Mouse (Mus musculus) forebrain, embryonic 13.5 days (tissue): ENCODE measurements at regions not wholly inside any gene's neighbourhood (a gene's known extent, or its start where the extent isn't known, plus 50 kb on each side); places are given as distances from the start of the nearest gene placed in this dataset.

Source experiments
- ATAC-seq: fragments of 200-750 bp; cut with Nextera tagmentation; 2 replicates; pipeline ENCODE4 v1.8.0; 2017
- H3K27ac ChIP-seq: fragments of 300-500 bp; sonication (generic); 2 replicates; pipeline ENCODE4 v1.5.1; 2015; ENCODE audit warnings: inconsistent platforms, mild to moderate bottlenecking, moderate library complexity
- H3K27me3 ChIP-seq: fragments of 300-500 bp; sonication (generic); 2 replicates; pipeline ENCODE4 v1.6.1; 2015; ENCODE audit warnings: mild to moderate bottlenecking, inconsistent platforms
- H3K36me3 ChIP-seq: fragments of 300-500 bp; sonication (generic); 2 replicates; pipeline ENCODE4 v1.6.1; 2015; ENCODE audit warnings: mild to moderate bottlenecking, inconsistent platforms; ENCODE audit not compliant: poor library complexity, severe bottlenecking
- H3K4me1 ChIP-seq: fragments of 300-500 bp; sonication (generic); 2 replicates; pipeline ENCODE4 v1.6.1; 2015; ENCODE audit warnings: inconsistent platforms
- H3K4me2 ChIP-seq: fragments of 300-500 bp; sonication (generic); 2 replicates; pipeline ENCODE4 v1.6.1; 2015; ENCODE audit warnings: inconsistent platforms, mild to moderate bottlenecking, moderate library complexity
- H3K4me3 ChIP-seq: fragments of 300-500 bp; sonication (generic); 2 replicates; pipeline ENCODE4 v1.5.1; 2015; ENCODE audit warnings: mild to moderate bottlenecking, inconsistent platforms
- H3K9ac ChIP-seq: fragments of 300-500 bp; sonication (generic); 2 replicates; pipeline ENCODE4 v1.6.1; 2015; ENCODE audit warnings: mild to moderate bottlenecking, inconsistent platforms
- H3K9me3 ChIP-seq: fragments of 300-500 bp; sonication (generic); replicated peaks from 2 replicates; pipeline ENCODE4 v1.6.1; 2016; ENCODE audit warnings: inconsistent platforms
- WGBS: fragments of 180-500 bp; shearing (Covaris S2); methylation state at CpG from one replicate; pipeline ENCODE4 v1.1.7; 2015; 5-methylcytosine and 5-hydroxymethylcytosine counted together

- H3K9ac ChIP-seq: no peak overlapping the region
- H3K4me1 ChIP-seq: no peaks in the 10 kb centered on the region
- no peak overlapping the region for H3K27ac ChIP-seq
- no peak overlapping the region for H3K4me2 ChIP-seq
- no peaks in the 10 kb centered on the region for H3K27me3 ChIP-seq
- no peaks in the 10 kb centered on the region for H3K9me3 ChIP-seq
- 37% methylated on average over 1 of the region's 1 CpGs for WGBS
- ATAC-seq: no peak
- no peak overlapping the region for H3K4me3 ChIP-seq
- no peaks in the 10 kb centered on the region for H3K36me3 ChIP-seq
Measured at GRCm38 (mm10) chr6:93474981-93475380, 531.7 kb upstream of the Adamts9 start.

DNA sequence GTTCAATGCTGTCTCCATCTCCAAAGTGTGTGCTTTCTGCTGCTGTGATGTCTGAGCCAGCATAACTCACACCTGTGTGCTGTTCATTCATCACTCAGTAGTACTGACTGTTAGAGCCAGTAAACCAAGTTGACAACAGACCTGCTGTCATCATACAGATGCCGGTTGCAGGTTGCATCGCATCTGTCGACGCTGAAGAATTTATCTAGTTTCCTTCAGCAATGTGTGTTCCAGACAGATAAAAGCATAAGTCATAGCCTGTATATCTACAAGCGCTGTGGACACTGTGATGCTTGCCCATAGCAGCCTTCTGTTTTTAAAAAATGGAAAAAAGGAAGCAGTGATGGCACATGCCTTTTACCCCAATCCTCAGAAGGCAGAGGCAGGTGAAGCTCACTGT is 524.6 kb upstream of the Adamts9 start:
- no peak overlapping the region for H3K9ac ChIP-seq
- no peak overlapping the region for H3K27ac ChIP-seq
- H3K9me3 ChIP-seq: no peaks in the 10 kb centered on the region
- 95% methylated on average over 5 of the region's 5 CpGs for WGBS
- no peaks in the 10 kb centered on the region for H3K27me3 ChIP-seq
- no peaks in the 10 kb centered on the region for H3K36me3 ChIP-seq
- no peak overlapping the region for H3K4me3 ChIP-seq
- no peak for ATAC-seq
- no peak overlapping the region for H3K4me2 ChIP-seq
- no peaks in the 10 kb centered on the region for H3K4me1 ChIP-seq

- no peak overlapping the region for H3K4me3 ChIP-seq
- no peak overlapping the region for H3K4me2 ChIP-seq
- H3K4me1 ChIP-seq: no peaks in the 10 kb centered on the region
- H3K9ac ChIP-seq: no peak overlapping the region
- 78% methylated on average over 4 of the region's 4 CpGs for WGBS
- H3K36me3 ChIP-seq: no peaks in the 10 kb centered on the region
- no peaks in the 10 kb centered on the region for H3K27me3 ChIP-seq
- H3K27ac ChIP-seq: no peak overlapping the region
- no peaks in the 10 kb centered on the region for H3K9me3 ChIP-seq
- no peak for ATAC-seq
Measured at GRCm38 (mm10) chr6:93462861-93463260, 519.6 kb upstream of the Adamts9 start.

- 91% methylated on average over 3 of the region's 3 CpGs for WGBS
- no peaks in the 10 kb centered on the region for H3K27me3 ChIP-seq
- H3K4me3 ChIP-seq: no peak overlapping the region
- no peak overlapping the region for H3K4me2 ChIP-seq
- no peak overlapping the region for H3K27ac ChIP-seq
- no peaks in the 10 kb centered on the region for H3K4me1 ChIP-seq
- H3K36me3 ChIP-seq: no peaks in the 10 kb centered on the region
- no peaks in the 10 kb centered on the region for H3K9me3 ChIP-seq
- H3K9ac ChIP-seq: no peak overlapping the region
- ATAC-seq: no peak
Measured at GRCm38 (mm10) chr6:93461374-93461773, 518.1 kb upstream of the Adamts9 start.

GRCm38 (mm10) chr6:93457613-93458012 is 514.3 kb upstream of the Adamts9 start:
- Histone ChIP-seq H3K9ac (no peak overlapping the region), H3K27ac (no peak overlapping the region), H3K36me3 (no peaks in the 10 kb centered on the region), H3K9me3 (0 out of 2 replicates have a peak, but pooled peaks cover 3% of the 10 kb centered on the region), H3K4me1 (peaks cover 4% of the 10 kb centered on the region; the same call in 1 of the 2 replicates), H3K4me3 (no peak overlapping the region), H3K4me2 (no peak overlapping the region), H3K27me3 (no peaks in the 10 kb centered on the region)
- no peak for ATAC-seq
- 76% methylated on average over 4 of the region's 4 CpGs for WGBS

- no peak overlapping the region for H3K4me3 ChIP-seq
- 0 out of 2 replicates have a peak, but pooled peaks have one; percentile 36 for ATAC-seq
- H3K27ac ChIP-seq: no peak overlapping the region
- H3K27me3 ChIP-seq: no peaks in the 10 kb centered on the region
- no peak overlapping the region for H3K4me2 ChIP-seq
- H3K36me3 ChIP-seq: no peaks in the 10 kb centered on the region
- no peak overlapping the region for H3K9ac ChIP-seq
- peaks cover 4% of the 10 kb centered on the region; the same call in 1 of the 2 replicates for H3K4me1 ChIP-seq
- 73% methylated on average over 9 of the region's 9 CpGs for WGBS
- 0 out of 2 replicates have a peak, but pooled peaks cover 3% of the 10 kb centered on the region for H3K9me3 ChIP-seq
Measured at GRCm38 (mm10) chr6:93456383-93457033, 513.2 kb upstream of the Adamts9 start.

- Histone ChIP-seq H3K27me3 (no peaks in the 10 kb centered on the region), H3K9ac (no peak overlapping the region), H3K4me1 (peaks cover 17% of the 10 kb centered on the region), H3K36me3 (no peaks in the 10 kb centered on the region), H3K4me3 (no peak overlapping the region), H3K4me2 (no peak overlapping the region), H3K27ac (no peak overlapping the region), H3K9me3 (no peaks in the 10 kb centered on the region)
- whole genome bisulfite sequencing: 83% methylated on average over 16 of the region's 16 CpGs
- ATAC-seq: no peak
Measured at GRCm38 (mm10) chr6:93445568-93445967, 502.3 kb upstream of the Adamts9 start.

GRCm38 (mm10) chr6:93445124-93445523 is 501.8 kb upstream of the Adamts9 start:
- Histone ChIP-seq H3K9ac (no peak overlapping the region), H3K27ac (no peak overlapping the region), H3K4me1 (peaks cover 17% of the 10 kb centered on the region), H3K9me3 (no peaks in the 10 kb centered on the region), H3K4me3 (no peak overlapping the region), H3K36me3 (no peaks in the 10 kb centered on the region), H3K27me3 (no peaks in the 10 kb centered on the region), H3K4me2 (no peak overlapping the region)
- WGBS: 55% methylated on average over 5 of the region's 5 CpGs
- ATAC-seq: no peak

GRCm38 (mm10) chr6:93443766-93444557 is 500.7 kb upstream of the Adamts9 start:
- ATAC-seq: peak; percentile 70; the same call in 1 of the 2 replicates
- 16% methylated on average over 11 of the region's 11 CpGs for WGBS
- Histone ChIP-seq H3K4me1 (peaks cover 17% of the 10 kb centered on the region), H3K9me3 (no peaks in the 10 kb centered on the region), H3K9ac (no peak overlapping the region), H3K4me2 (peak overlapping the region; percentile 29), H3K27ac (peak overlapping the region; percentile 27; the same call in 1 of the 2 replicates), H3K36me3 (no peaks in the 10 kb centered on the region), H3K27me3 (no peaks in the 10 kb centered on the region), H3K4me3 (no peak overlapping the region)

- Histone ChIP-seq H3K27ac (no peak overlapping the region), H3K4me2 (no peak overlapping the region), H3K4me3 (no peak overlapping the region), H3K36me3 (no peaks in the 10 kb centered on the region), H3K9ac (no peak overlapping the region), H3K9me3 (peaks cover 4% of the 10 kb centered on the region; the same call in 1 of the 2 replicates), H3K27me3 (no peaks in the 10 kb centered on the region), H3K4me1 (peaks cover 13% of the 10 kb centered on the region)
- 34% methylated on average over 1 of the region's 1 CpGs for WGBS
- peak; percentile 13; the same call in 1 of the 2 replicates for ATAC-seq
Measured at GRCm38 (mm10) chr6:93433446-93433845, 490.2 kb upstream of the Adamts9 start.

- WGBS: 68% methylated on average over 1 of the region's 1 CpGs
Measured at GRCm38 (mm10) chr6:93426141-93426540, 482.8 kb upstream of the Adamts9 start.

GRCm38 (mm10) chr6:93422906-93423305 is 479.6 kb upstream of the Adamts9 start:
- H3K4me1 ChIP-seq: peaks cover 4% of the 10 kb centered on the region
- no peaks in the 10 kb centered on the region for H3K36me3 ChIP-seq
- no peak overlapping the region for H3K9ac ChIP-seq
- H3K27me3 ChIP-seq: no peaks in the 10 kb centered on the region
- H3K4me3 ChIP-seq: no peak overlapping the region
- H3K4me2 ChIP-seq: no peak overlapping the region
- no peaks in the 10 kb centered on the region for H3K9me3 ChIP-seq
- H3K27ac ChIP-seq: no peak overlapping the region
- no peak for ATAC-seq
- 39% methylated on average over 3 of the region's 3 CpGs for WGBS

More at GRCm38 (mm10) chr6:93426141-93426540, 482.8 kb upstream of the Adamts9 start:
- Histone ChIP-seq H3K27ac (no peak overlapping the region), H3K4me1 (peaks cover 4% of the 10 kb centered on the region), H3K27me3 (no peaks in the 10 kb centered on the region), H3K36me3 (no peaks in the 10 kb centered on the region), H3K4me3 (no peak overlapping the region), H3K4me2 (no peak overlapping the region), H3K9me3 (peaks cover 4% of the 10 kb centered on the region; the same call in 1 of the 2 replicates), H3K9ac (no peak overlapping the region)
- peak; percentile 36; the same call in 1 of the 2 replicates for ATAC-seq
